Mouse (Mus musculus): ENCODE measurements around the gene Hist2h4. TPM values are rescaled to one million over a fixed set of nuclear protein-coding genes. Genes with fewer than 3 reads are reported as not detected.
"Not testable (repeated sequence)": the region's sequence is repeated elsewhere in the genome, so short reads cannot be mapped to it uniquely, and the experiment has no call there.

The Hist2h4 gene
- polyA plus RNA-seq (2015; fragmentation: Nextera tagmentation; extraction: Ambion mirVana), result 15.9 and 16.1 TPM in 2 replicates

DNA sequence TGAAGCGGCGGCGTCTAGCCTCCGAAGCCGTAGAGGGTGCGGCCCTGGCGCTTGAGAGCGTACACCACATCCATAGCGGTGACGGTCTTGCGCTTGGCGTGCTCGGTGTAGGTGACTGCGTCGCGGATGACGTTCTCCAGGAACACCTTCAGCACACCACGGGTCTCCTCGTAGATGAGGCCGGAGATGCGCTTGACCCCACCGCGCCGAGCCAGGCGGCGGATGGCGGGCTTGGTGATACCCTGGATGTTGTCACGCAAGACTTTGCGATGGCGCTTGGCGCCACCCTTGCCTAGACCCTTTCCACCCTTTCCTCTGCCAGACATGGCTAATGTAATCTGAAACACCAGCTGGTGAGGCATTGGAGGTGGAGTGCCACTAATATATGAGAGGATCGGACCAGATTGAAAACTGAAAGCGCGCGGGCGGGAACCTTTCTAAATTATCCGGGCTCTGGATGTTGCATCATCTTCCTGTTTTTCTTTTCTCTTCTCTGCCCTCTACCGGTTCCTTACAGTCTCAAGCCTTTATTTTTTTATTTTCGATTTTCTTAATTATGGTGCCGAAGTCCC, at the start of gene Hist2h4:
Gene Hist2h4, minus strand, starts transcription at position 333 of the 572 bp plus-strand sequence.
- under 1% methylated on average over 40 of the region's 40 CpGs for WGBS
- Histone ChIP-seq H3K36me3 (no peaks in the 10 kb centered on the region), H3K4me2 (peak within 1 kb of the TSS; percentile 75), H3K4me3 (peak within 1 kb of the TSS; percentile 53), H3K27ac (peak within 1 kb of the TSS; percentile 98), H3K4me1 (peaks cover 29% of the 10 kb centered on the region), H3K27me3 (peaks cover 11% of the 10 kb centered on the region), H3K9me3 (no peaks in the 10 kb centered on the region), H3K9ac (peak within 1 kb of the TSS; percentile 68)
- peak; percentile 87 for ATAC-seq (ENCODE audit: borderline replicate concordance, extremely low read depth, low FRiP score, low TSS enrichment)

DNA sequence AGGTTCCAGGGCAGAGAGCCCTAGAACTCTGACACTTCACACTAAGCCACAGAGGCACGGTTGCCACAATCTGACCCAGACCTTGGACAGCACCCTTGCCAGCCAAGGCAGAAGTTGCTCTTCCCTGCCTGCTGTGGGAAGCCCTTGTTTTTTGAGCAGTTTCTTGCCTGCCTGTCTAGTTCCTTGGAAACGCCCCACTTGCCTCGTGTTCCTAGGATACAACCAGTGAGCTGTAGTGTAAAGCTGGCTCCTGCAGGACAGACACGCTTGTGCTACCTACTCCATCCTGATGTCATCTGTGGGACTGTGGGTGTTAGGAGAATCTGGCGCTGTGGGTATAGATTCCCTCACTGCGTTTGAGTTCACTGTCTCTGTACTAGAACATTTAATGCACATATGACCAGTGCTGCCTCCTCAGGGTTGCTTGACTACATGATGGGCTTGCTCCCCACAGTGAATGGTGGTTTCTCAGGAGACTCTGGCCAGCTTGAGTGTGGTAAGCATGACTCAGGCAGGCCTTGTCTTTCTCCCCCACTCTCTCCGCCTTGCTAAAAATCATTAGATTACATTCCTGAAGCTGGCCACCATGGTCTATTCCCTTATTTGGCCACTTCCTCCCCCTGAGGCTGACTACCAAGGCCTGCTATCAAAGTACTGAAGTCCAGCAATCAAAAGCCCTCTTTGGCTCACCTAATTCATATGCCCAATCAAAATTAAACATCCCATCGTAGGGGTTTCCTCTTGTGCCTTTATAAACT, 49.4 kb upstream of the Hist2h4 start:
- H3K9me3 ChIP-seq, result no peaks in the 10 kb centered on the region
- H3K27ac ChIP-seq, result no peak overlapping the region
- no peak overlapping the region for H3K4me3 ChIP-seq
- 46% methylated on average over 8 of the region's 8 CpGs for WGBS
- H3K4me1 ChIP-seq, result no peaks in the 10 kb centered on the region
- H3K27me3 ChIP-seq, result no peaks in the 10 kb centered on the region
- no peak overlapping the region for H3K9ac ChIP-seq
- no peak overlapping the region for H3K4me2 ChIP-seq
- no peaks in the 10 kb centered on the region for H3K36me3 ChIP-seq
- no peak for ATAC-seq (ENCODE audit: borderline replicate concordance, extremely low read depth, low FRiP score, low TSS enrichment)

DNA sequence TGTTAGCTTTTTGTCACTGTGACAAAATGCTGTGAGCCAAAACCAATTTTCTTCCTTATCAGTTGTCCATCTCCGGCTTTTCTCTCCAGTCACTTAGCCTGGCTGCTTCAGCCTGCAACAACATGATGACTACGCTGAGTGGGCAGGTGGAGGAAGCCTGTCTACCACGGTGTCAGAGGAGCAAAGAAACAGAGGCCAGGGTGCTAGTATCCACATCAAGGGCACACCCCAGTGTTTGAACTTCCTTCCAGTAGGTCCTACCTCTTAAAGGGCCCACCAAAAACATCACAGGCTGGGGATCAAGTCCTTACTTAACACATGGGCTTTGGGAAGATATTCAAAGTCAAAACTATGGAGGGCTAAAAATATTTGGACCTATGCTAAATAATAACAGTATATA, 46.3 kb upstream of the Hist2h4 start:
- Histone ChIP-seq H3K27me3 (peaks cover 5% of the 10 kb centered on the region; the same call in 1 of the 2 replicates), H3K27ac (no peak overlapping the region), H3K9me3 (no peaks in the 10 kb centered on the region), H3K4me1 (no peaks in the 10 kb centered on the region), H3K36me3 (no peaks in the 10 kb centered on the region), H3K4me2 (no peak overlapping the region), H3K4me3 (no peak overlapping the region), H3K9ac (no peak overlapping the region)
- ATAC-seq (ENCODE audit: borderline replicate concordance, extremely low read depth, low FRiP score, low TSS enrichment), result no peak
- WGBS, result 45% methylated on average over 3 of the region's 3 CpGs

DNA sequence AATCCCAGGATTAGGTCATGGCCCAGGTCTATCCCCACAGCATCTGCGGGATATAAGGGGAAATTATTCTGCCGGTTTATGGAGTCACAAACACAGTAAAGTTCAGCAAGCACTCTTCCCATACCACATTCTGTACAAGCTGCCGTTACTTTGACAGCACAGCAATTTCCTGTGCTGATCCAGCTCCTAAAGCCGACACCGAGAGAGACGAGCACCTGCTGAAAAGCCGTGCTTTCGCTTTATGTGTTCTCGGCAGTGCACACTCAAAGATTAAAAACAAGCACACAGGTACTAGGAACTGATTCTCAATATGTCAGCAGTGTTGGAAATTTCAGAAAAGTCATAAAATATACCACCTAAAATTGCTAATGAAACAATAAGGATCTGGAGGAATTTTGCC, 43.4 kb upstream of the Hist2h4 start:
- peaks cover 8% of the 10 kb centered on the region; the same call in 1 of the 2 replicates for H3K27me3 ChIP-seq
- 61% methylated on average over 9 of the region's 9 CpGs for WGBS
- no peak for ATAC-seq (ENCODE audit: borderline replicate concordance, extremely low read depth, low FRiP score, low TSS enrichment)

DNA sequence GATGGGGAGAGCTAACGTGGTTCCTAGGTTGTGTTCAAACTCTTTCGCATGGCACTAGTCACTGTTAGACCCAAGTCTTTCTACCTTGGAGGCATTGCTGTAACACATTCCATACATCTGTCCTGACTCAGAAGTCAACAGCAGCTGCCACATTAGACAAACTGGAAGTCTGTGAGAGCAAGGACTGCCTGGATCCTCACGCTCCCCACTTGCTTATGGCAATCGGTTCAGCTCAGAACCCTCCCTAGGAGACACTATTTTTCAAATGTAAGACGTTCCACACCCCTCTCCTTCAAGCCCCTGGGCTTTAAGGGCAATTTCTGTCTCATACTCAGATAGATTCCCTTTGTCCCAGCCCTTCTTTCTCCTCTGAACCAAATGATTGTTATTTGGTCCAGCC, 39.0 kb upstream of the Hist2h4 start:
- no peak overlapping the region for H3K9ac ChIP-seq
- H3K27ac ChIP-seq, result no peak overlapping the region
- no peaks in the 10 kb centered on the region for H3K4me1 ChIP-seq
- no peak for ATAC-seq (ENCODE audit: borderline replicate concordance, extremely low read depth, low FRiP score, low TSS enrichment)
- no peaks in the 10 kb centered on the region for H3K36me3 ChIP-seq
- 81% methylated on average over 5 of the region's 5 CpGs for WGBS
- no peak overlapping the region for H3K4me2 ChIP-seq
- H3K9me3 ChIP-seq, result no peaks in the 10 kb centered on the region
- no peak overlapping the region for H3K4me3 ChIP-seq
- peaks cover 8% of the 10 kb centered on the region; the same call in 1 of the 2 replicates for H3K27me3 ChIP-seq

More for the DNA sequence above, 43.4 kb upstream of the Hist2h4 start:
- Histone ChIP-seq H3K36me3 (no peaks in the 10 kb centered on the region), H3K4me2 (no peak overlapping the region), H3K4me3 (no peak overlapping the region), H3K4me1 (no peaks in the 10 kb centered on the region), H3K27ac (no peak overlapping the region), H3K9ac (no peak overlapping the region), H3K9me3 (no peaks in the 10 kb centered on the region)

DNA sequence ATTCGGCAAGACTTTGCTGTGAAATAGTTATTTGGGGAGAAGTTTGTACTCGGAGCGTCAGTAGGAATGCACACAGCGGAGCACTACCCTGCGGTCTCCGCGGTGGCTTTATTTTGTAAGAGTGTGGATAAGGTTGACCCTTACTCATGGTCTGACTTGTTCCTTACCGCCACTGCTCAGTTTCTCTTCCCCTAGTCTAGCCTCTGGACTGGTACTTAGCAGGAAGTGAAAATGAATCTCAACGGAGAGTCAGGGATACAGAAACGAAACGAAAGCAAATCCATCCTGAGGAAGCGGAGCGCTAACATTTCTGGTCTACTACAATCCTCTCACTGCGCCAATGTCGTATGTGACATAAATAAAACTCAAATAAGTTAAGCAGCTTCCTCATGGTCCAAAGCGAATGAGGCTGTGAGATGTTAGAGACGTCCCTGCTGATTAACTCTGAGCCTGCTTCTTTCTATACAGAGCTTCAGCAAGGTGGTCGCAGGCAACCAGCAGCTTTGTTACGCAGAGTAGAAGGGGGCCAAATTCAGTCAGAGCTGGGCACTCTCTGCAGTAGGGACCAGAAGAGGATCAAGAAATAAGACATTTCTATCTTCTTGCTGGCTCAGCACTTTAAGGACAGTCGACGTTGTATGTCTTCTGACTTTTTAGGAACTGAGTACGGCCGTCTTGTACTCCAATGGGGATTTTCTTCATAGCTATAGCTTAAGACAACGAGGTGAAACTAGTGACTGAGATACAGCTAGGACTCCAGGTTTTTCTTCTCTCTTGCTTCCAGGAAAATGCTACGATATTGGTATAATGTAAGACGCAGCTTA, 37.8 kb upstream of the Hist2h4 start:
- no peak for ATAC-seq (ENCODE audit: borderline replicate concordance, extremely low read depth, low FRiP score, low TSS enrichment)
- Histone ChIP-seq H3K9me3 (no peaks in the 10 kb centered on the region), H3K27ac (no peak overlapping the region), H3K4me2 (peak overlapping the region; percentile 40), H3K27me3 (peaks cover 6% of the 10 kb centered on the region; the same call in 1 of the 2 replicates), H3K36me3 (no peaks in the 10 kb centered on the region), H3K9ac (no peak overlapping the region), H3K4me3 (peak overlapping the region; percentile 28), H3K4me1 (no peaks in the 10 kb centered on the region)
- 64% methylated on average over 26 of the region's 26 CpGs for WGBS

DNA sequence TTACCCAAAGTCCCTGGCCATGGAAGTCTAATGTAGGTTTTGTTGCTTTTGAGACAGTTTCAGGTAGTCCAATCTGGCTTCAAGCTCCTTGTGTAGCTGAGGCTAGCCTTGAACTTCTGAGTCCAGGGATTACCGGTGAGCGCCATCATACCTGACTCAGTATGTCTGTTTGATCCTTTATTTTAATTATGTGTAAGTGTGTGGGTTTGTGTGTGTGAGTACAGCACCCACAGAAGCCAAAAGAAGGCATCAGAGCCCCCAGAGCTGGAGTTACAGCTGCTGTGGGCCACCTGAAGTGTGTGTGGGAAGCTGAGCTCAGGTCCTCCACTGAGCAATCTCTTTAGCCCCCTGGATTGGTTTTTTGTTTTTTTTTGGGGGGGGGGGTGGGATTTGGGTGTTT, 36.5 kb upstream of the Hist2h4 start:
- no peaks in the 10 kb centered on the region for H3K36me3 ChIP-seq
- H3K4me3 ChIP-seq, result no peak overlapping the region
- 98% methylated on average over 2 of the region's 2 CpGs for WGBS
- no peak overlapping the region for H3K4me2 ChIP-seq
- H3K27ac ChIP-seq, result no peak overlapping the region
- ATAC-seq (ENCODE audit: borderline replicate concordance, extremely low read depth, low FRiP score, low TSS enrichment), result no peak
- no peaks in the 10 kb centered on the region for H3K4me1 ChIP-seq
- no peaks in the 10 kb centered on the region for H3K9me3 ChIP-seq
- H3K9ac ChIP-seq, result no peak overlapping the region
- 0 out of 2 replicates have a peak, but pooled peaks cover 6% of the 10 kb centered on the region for H3K27me3 ChIP-seq

DNA sequence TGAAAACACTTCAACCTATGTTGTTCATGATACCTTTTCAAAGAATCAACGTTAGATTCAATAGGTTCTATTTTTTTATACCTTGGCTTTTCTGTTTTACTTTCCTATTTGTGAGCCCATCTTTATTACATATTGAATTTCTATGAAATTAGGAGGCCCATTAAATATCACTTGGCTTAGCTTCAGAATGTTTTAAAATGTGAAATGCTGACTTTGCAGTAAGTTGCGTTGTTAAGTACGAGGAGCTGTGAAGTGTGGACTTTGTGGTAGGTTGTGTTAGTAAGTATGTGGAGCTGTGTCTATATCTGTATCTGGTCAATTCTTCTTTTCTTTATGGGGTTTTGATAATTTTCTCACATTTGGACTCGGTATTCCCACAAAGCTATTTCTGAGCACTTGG, 35.2 kb upstream of the Hist2h4 start:
- 86% methylated on average over 4 of the region's 4 CpGs for WGBS
- H3K27ac ChIP-seq, result no peak overlapping the region
- no peaks in the 10 kb centered on the region for H3K36me3 ChIP-seq
- H3K9me3 ChIP-seq, result no peaks in the 10 kb centered on the region
- H3K9ac ChIP-seq, result no peak overlapping the region
- ATAC-seq (ENCODE audit: borderline replicate concordance, extremely low read depth, low FRiP score, low TSS enrichment), result no peak
- no peaks in the 10 kb centered on the region for H3K4me1 ChIP-seq
- no peak overlapping the region for H3K4me3 ChIP-seq
- H3K4me2 ChIP-seq, result no peak overlapping the region
- 0 out of 2 replicates have a peak, but pooled peaks cover 5% of the 10 kb centered on the region for H3K27me3 ChIP-seq

DNA sequence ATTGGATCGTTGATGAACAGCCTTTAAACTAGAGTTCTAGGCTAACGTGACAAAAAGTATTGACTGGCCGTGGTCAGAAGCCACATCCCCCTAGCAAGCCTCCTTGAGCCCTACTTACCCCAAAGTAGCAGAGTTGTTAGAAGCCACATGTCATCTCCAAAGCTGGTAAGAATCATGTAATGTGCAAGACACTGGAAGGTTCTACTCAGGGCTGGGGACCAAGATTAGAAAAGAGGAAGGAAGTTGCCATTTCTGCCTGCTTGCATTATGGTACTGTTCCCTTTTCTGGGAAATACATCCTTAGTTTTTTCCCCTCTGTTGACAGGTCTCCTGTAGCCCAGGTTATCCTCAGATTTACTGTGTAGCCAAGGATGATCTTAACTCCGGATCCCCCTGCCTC, 30.7 kb upstream of the Hist2h4 start, which contains the start of gene Fcgr1:
Gene Fcgr1, minus strand, starts transcription at position 183 of the 400 bp plus-strand sequence.
- ATAC-seq (ENCODE audit: borderline replicate concordance, extremely low read depth, low FRiP score, low TSS enrichment), result no peak
- no peak within 1 kb of the TSS for H3K9ac ChIP-seq
- no peaks in the 10 kb centered on the region for H3K36me3 ChIP-seq
- H3K27ac ChIP-seq, result no peak within 1 kb of the TSS
- H3K9me3 ChIP-seq, result no peaks in the 10 kb centered on the region
- no peak within 1 kb of the TSS for H3K4me2 ChIP-seq
- H3K4me1 ChIP-seq, result no peaks in the 10 kb centered on the region
- no peak within 1 kb of the TSS for H3K4me3 ChIP-seq
- no peaks in the 10 kb centered on the region for H3K27me3 ChIP-seq
- WGBS, result 76% methylated on average over 4 of the region's 4 CpGs

DNA sequence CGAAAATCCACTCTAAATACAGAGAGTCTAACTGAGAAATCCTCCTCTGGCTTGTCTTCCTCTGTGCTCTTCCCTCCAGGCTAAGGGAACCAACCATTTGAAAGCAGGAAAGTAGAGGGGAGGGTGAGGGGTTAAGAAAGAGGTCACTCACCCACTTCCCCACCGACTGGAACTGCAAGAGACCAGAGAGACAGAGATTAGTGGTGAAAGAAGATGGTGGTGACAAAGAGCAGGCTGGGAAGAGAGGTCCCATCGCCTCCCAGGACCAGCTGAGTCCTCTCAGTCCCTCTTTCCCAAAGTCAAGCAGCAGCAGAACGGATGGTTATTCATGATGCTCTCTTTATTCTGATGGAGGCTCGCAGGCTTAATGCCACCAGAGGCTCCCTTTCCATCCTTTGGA, 30.3 kb upstream of the Hist2h4 start:
- Histone ChIP-seq H3K27ac (no peak overlapping the region), H3K4me3 (no peak overlapping the region), H3K36me3 (no peaks in the 10 kb centered on the region), H3K27me3 (no peaks in the 10 kb centered on the region), H3K4me2 (no peak overlapping the region), H3K4me1 (no peaks in the 10 kb centered on the region), H3K9me3 (no peaks in the 10 kb centered on the region), H3K9ac (no peak overlapping the region)
- 40% methylated on average over 5 of the region's 5 CpGs for WGBS
- ATAC-seq (ENCODE audit: borderline replicate concordance, extremely low read depth, low FRiP score, low TSS enrichment), result no peak

DNA sequence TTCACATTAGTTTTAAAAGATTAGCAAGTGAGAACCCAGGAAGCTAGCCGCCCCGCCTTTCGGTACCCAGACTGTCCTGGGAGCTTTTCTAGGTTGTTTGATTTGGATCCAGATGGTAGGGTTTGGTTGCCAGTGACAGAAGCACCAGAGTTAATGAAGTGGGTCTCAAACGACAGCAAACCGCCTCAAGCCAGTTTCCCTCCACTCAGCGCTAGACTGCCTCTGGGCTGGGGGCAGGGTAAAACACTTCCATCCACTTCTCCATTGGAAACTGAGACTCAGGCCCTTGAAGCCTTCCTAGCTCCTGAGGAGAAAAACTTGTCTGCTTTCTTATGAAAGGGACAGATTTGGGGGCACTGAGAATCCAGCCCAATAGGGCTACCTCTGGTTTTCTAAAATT, 29.5 kb upstream of the Hist2h4 start:
- Histone ChIP-seq H3K9me3 (no peaks in the 10 kb centered on the region), H3K4me2 (no peak overlapping the region), H3K27ac (no peak overlapping the region), H3K36me3 (no peaks in the 10 kb centered on the region), H3K9ac (no peak overlapping the region), H3K4me1 (no peaks in the 10 kb centered on the region), H3K4me3 (no peak overlapping the region), H3K27me3 (no peaks in the 10 kb centered on the region)
- no peak for ATAC-seq (ENCODE audit: borderline replicate concordance, extremely low read depth, low FRiP score, low TSS enrichment)
- 39% methylated on average over 6 of the region's 6 CpGs for WGBS

DNA sequence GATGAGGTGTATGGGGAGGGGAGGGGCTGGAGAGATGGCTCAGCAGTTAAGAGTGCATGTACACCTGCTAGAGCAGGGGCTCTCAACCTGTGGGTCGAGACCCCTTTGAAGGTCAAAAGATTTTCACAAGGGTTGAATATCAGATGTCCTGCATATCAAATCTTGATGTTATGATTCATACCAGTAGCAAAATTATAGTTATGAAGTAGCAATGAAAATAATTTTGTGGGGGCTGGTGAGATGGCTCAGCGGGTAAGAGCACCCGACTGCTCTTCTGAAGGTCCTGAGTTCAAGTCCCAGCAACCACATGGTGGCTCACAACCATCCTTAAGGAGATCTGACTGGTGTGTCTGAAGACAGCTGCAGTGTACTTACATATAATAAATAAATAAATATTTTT, 27.6 kb upstream of the Hist2h4 start:
- H3K36me3 ChIP-seq; H3K27ac ChIP-seq; H3K9ac ChIP-seq; ATAC-seq (ENCODE audit: borderline replicate concordance, extremely low read depth, low FRiP score, low TSS enrichment); H3K4me3 ChIP-seq; H3K4me2 ChIP-seq; H3K4me1 ChIP-seq; H3K9me3 ChIP-seq; H3K27me3 ChIP-seq: not testable (repeated sequence)
- 84% methylated on average over 3 of the region's 3 CpGs for WGBS

Data from lung, embryonic 15.5 days (tissue).